Comparison of ENCODE assay signal across 8 mouse cellular contexts in the genomic region with DNA sequence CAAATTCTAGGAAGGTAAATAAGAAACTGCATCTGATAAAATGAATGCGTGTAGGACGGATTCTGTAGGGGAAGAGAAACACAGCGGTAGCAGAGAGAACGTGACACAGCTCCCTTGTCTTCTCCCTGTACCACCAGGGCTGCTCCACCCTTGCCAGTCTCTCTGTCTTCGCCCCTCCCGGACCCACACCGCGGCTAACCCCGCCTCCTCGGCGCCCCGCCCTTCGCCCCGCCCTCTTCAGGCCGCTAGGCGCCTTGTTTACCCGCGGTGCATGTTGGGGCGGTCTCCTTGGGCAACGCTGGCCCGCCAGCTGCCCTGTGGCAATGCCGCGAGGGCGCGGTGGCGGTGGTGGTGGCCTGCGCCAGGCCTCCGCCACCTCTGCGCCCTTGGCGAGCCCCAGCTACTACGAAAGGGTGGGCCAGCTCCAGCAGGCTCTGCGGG. TPM values are rescaled to one million over a fixed set of nuclear protein-coding genes. Genes with fewer than 3 reads are reported as not detected.
DNase-seq lines count a peak whose midpoint lies in the region; ATAC-seq lines count a peak whose summit lies in the region.

A gene (plus strand): TSS at position 266 of the 441 bp plus-strand sequence.

- no peaks in the 10 kb centered on the region for H3K9me3 ChIP-seq in intestine, embryonic 14.5 days (ENCODE audit: control insufficient read depth, low read length)

- WGBS in intestine, embryonic 14.5 days: under 1% methylated on average over 32 of the region's 32 CpGs

- peak; percentile 99 for ATAC-seq in intestine, embryonic 14.5 days (replicated peaks; ENCODE audit: low FRiP score, low TSS enrichment, low read depth)
- ATAC-seq in megakaryocyte progenitor cell, adult 5-6 weeks (replicated peaks; ENCODE audit: poor library complexity): peak; percentile 96

- H3K36me3 ChIP-seq in intestine, embryonic 14.5 days (ENCODE audit: control insufficient read depth, insufficient read depth, low read length): no peaks in the 10 kb centered on the region

- peak within 1 kb of the TSS; percentile 82 for H3K9ac ChIP-seq in intestine, embryonic 14.5 days (ENCODE audit: low read length)

- intact Hi-C loops in gastrocnemius, postnatal 14 days (cut with DNase I; ENCODE audit: low total_unique reads): no loop called here
- intact Hi-C loops in left cerebral cortex, postnatal 10 days (cut with DNase I): no loop called here

- peak; percentile 95 for DNase-seq in adrenal gland, adult 18-20 months (ENCODE audit: low spot score in 2 of 2)
- DNase-seq in embryo, embryonic 10.5 days (ENCODE audit: low spot score): peak; percentile 95
- peak; percentile 94 for DNase-seq in gastrocnemius, postnatal 14 days
- peak; percentile 96 for DNase-seq in intestine, embryonic 14.5 days (ENCODE audit: low spot score)
- DNase-seq in left cerebral cortex, postnatal 10 days (ENCODE audit: extremely low spot score in 1 of 2, low spot score in 2 of 2): peak; percentile 76 to 94
- peak; percentile 92 for DNase-seq in right cerebral cortex, postnatal 10 days (ENCODE audit: low spot score in 2 of 2)
- peak; percentile 94 for DNase-seq in urinary bladder, postnatal 14 days (ENCODE audit: low spot score)

- no peaks in the 10 kb centered on the region for H3K27me3 ChIP-seq in intestine, embryonic 14.5 days (replicated peaks; ENCODE audit: control insufficient read depth, insufficient read depth, low read length)

- H3K27ac ChIP-seq in intestine, embryonic 14.5 days (ENCODE audit: low read depth): peak within 1 kb of the TSS; percentile 74; the same call in 1 of the 2 replicates

- H3K4me2 ChIP-seq in intestine, embryonic 14.5 days (ENCODE audit: low read length): peak within 1 kb of the TSS; percentile 61

- H3K4me1 ChIP-seq in intestine, embryonic 14.5 days (replicated peaks; ENCODE audit: control insufficient read depth, insufficient read depth, low read length): no peaks in the 10 kb centered on the region

- H3K4me3 ChIP-seq in intestine, embryonic 14.5 days (ENCODE audit: low read depth, low read length): peak within 1 kb of the TSS; percentile 90

RNA-seq across cellular contexts. Expression of the gene that starts here (rescaled TPM):
- 10 to 100 TPM; 38.5 to 39.0 TPM for total RNA-seq in adrenal gland, adult 18-20 months (2021)
- total RNA-seq in gastrocnemius, postnatal 14 days (2021): 10 to 100 TPM; 19.9 to 25.1 TPM
- 26.9 and 30.0 TPM in 2 replicates for polyA plus RNA-seq in intestine, embryonic 14.5 days (2014; fragmentation: Nextera tagmentation; extraction: Ambion mirVana)
- 10 to 100 TPM; 10.9 to 11.3 TPM for total RNA-seq in left cerebral cortex, postnatal 10 days (2021)
- total RNA-seq in megakaryocyte progenitor cell, adult 5-6 weeks (2015): 22.6 and 35.2 TPM in 2 replicates
- 21.2 and 34.6 TPM in 2 replicates for total RNA-seq in megakaryocyte progenitor cell, adult 5-6 weeks (2017)

Comparison
In these comparisons a context has a peak if more than half of its experiments do, and no peak if none do; other contexts are left out.
1. Peak in every context shown above with its lines: DNase-seq, ATAC-seq, H3K4me3 ChIP-seq and H3K27ac ChIP-seq.